Mouse (Mus musculus) heart, embryonic 10.5 days (tissue): ENCODE measurements at regions not wholly inside any gene's neighbourhood (a gene's known extent, or its start where the extent isn't known, plus 50 kb on each side); places are given as distances from the start of the nearest gene placed in this dataset.
"Not testable (repeated sequence)": the region's sequence is repeated elsewhere in the genome, so short reads cannot be mapped to it uniquely, and the experiment has no call there.

Source experiments
- DNase-seq: peaks from one replicate; pipeline ENCODE4 v3.0.0-alpha.2; 2017; ENCODE audit warnings: low spot score
- H3K27ac ChIP-seq: fragments of 300-500 bp; sonication (generic); 2 replicates; pipeline ENCODE4 v1.5.1; 2016; ENCODE audit warnings: mild to moderate bottlenecking
- H3K27me3 ChIP-seq: fragments of 300-500 bp; sonication (generic); 2 replicates; pipeline ENCODE4 v1.6.1; 2016; ENCODE audit warnings: mild to moderate bottlenecking; ENCODE audit not compliant: poor library complexity, insufficient read depth, severe bottlenecking
- H3K36me3 ChIP-seq: fragments of 300-500 bp; sonication (generic); 2 replicates; pipeline ENCODE4 v1.6.1; 2016; ENCODE audit warnings: mild to moderate bottlenecking, moderate library complexity
- H3K4me1 ChIP-seq: fragments of 300-500 bp; sonication (generic); 2 replicates; pipeline ENCODE4 v1.6.1; 2016; ENCODE audit warnings: mild to moderate bottlenecking
- H3K4me3 ChIP-seq: fragments of 300-500 bp; sonication (generic); 2 replicates; pipeline ENCODE4 v1.5.1; 2016; ENCODE audit warnings: mild to moderate bottlenecking, moderate library complexity
- H3K9me3 ChIP-seq: fragments of 300-500 bp; sonication (generic); 2 replicates; pipeline ENCODE4 v1.6.1; 2016; ENCODE audit warnings: mild to moderate bottlenecking, moderate library complexity
- WGBS: fragments of 180-500 bp; shearing (Covaris S2); methylation state at CpG from one replicate; pipeline ENCODE4 v1.1.7; 2016; 5-methylcytosine and 5-hydroxymethylcytosine counted together

- Histone ChIP-seq H3K36me3 (no peaks in the 10 kb centered on the region), H3K9me3 (no peaks in the 10 kb centered on the region), H3K27me3 (no peaks in the 10 kb centered on the region), H3K27ac (no peak overlapping the region), H3K4me1 (peaks cover 14% of the 10 kb centered on the region; the same call in 1 of the 2 replicates), H3K4me3 (no peak overlapping the region)
- DNase-seq = no peak
- 79% methylated on average over 5 of the region's 5 CpGs for WGBS
Observed at GRCm38 (mm10) chr3:84390769-84391168, 84.1 kb upstream of the Trim2 start.

GRCm38 (mm10) chr3:84388486-84388885 is 81.8 kb upstream of the Trim2 start:
- H3K27me3 ChIP-seq = peaks cover 14% of the 10 kb centered on the region
- H3K4me3 ChIP-seq = no peak overlapping the region
- 86% methylated on average over 6 of the region's 6 CpGs for WGBS
- H3K4me1 ChIP-seq = peaks cover 13% of the 10 kb centered on the region
- H3K36me3 ChIP-seq = no peaks in the 10 kb centered on the region
- no peak overlapping the region for H3K27ac ChIP-seq
- DNase-seq = no peak
- H3K9me3 ChIP-seq = no peaks in the 10 kb centered on the region

- 74% methylated on average over 5 of the region's 5 CpGs for WGBS
- H3K27ac ChIP-seq = peak overlapping the region; percentile 23; the same call in 1 of the 2 replicates
- H3K27me3 ChIP-seq = peaks cover 25% of the 10 kb centered on the region
- no peaks in the 10 kb centered on the region for H3K9me3 ChIP-seq
- H3K4me1 ChIP-seq = peaks cover 34% of the 10 kb centered on the region
- no peaks in the 10 kb centered on the region for H3K36me3 ChIP-seq
- no peak overlapping the region for H3K4me3 ChIP-seq
- DNase-seq = no peak
Observed at GRCm38 (mm10) chr3:84385656-84386055, 79.0 kb upstream of the Trim2 start.

DNA sequence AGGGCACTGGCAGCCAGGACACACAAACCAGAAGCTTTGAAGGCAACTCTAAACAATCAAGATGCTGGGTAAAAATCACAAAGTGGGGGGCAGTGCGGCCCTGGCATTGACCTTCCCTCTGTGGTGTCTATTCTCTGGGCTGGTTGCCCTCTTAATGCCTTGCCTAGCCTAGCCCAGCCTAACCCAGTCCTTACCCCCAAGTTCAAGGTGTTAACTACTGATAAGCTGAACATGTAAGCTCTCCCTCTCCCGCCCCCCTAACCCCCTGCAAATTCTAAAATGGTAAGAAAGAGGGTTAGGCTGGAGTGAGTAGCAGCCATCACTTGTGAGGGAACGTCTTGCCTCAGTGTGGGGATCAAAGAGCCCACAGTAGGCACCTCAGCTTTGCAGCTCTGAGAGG is 76.9 kb upstream of the Trim2 start:
- WGBS = 56% methylated on average over 3 of the region's 3 CpGs
- DNase-seq = no peak
- H3K4me1 ChIP-seq = peaks cover 34% of the 10 kb centered on the region

DNA sequence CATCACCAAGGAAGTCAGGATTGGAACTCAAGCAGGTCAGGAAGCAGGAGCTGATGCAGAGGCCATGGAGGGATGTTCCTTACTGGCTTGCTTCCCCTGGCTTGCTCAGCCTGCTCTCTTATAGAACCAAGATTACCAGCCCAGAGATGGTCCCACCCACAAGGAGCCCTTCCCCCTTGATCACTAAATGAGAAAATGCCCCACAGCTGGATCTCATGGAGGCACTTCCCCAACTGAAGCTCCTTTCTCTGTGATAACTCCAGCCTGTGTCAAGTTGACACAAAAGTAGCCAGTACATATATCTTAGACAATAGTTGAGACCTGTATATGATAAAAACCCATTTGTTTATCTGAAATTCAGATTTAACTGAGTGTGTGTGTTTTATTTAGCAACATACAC is 76.4 kb upstream of the Trim2 start:
- peaks cover 38% of the 10 kb centered on the region for H3K27me3 ChIP-seq
- H3K36me3 ChIP-seq, H3K9me3 ChIP-seq, DNase-seq, H3K4me3 ChIP-seq, H3K27ac ChIP-seq: not testable (repeated sequence)
- peaks cover 34% of the 10 kb centered on the region for H3K4me1 ChIP-seq

More for the DNA sequence above, 76.9 kb upstream of the Trim2 start:
- H3K4me3 ChIP-seq = no peak overlapping the region
- peaks cover 38% of the 10 kb centered on the region for H3K27me3 ChIP-seq
- H3K27ac ChIP-seq = no peak overlapping the region
- no peaks in the 10 kb centered on the region for H3K9me3 ChIP-seq
- no peaks in the 10 kb centered on the region for H3K36me3 ChIP-seq

DNA sequence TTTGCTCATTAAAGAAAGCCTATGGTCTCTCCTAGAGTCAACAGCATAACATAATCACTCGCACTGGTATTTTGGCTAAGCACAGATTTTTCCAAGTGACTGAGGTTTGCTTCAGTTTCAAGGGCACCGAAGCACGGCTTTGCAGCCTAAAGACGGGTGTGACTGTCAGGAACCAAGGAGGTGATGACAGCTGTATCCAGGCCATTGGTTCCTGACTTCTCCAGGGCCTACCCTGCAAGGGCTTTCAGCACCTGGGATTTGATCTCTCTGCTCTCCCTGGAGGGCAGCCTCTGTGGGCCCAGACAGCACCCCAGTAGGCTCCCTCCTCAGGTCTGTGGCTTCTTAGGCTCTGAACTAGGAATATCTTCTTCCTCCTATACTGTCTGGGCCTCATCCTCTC is 75.3 kb upstream of the Trim2 start:
- peak; percentile 85 for DNase-seq
- Histone ChIP-seq H3K36me3 (no peaks in the 10 kb centered on the region), H3K27me3 (peaks cover 38% of the 10 kb centered on the region), H3K4me1 (peaks cover 34% of the 10 kb centered on the region), H3K27ac (peak overlapping the region; percentile 60; the same call in 1 of the 2 replicates), H3K4me3 (no peak overlapping the region), H3K9me3 (no peaks in the 10 kb centered on the region)
- WGBS = 22% methylated on average over 4 of the region's 4 CpGs

GRCm38 (mm10) chr3:84378987-84379556 is 72.4 kb upstream of the Trim2 start:
- H3K4me3 ChIP-seq = no peak overlapping the region
- WGBS = 71% methylated on average over 4 of the region's 4 CpGs
- DNase-seq = no peak
- H3K4me1 ChIP-seq = peaks cover 35% of the 10 kb centered on the region
- no peaks in the 10 kb centered on the region for H3K9me3 ChIP-seq
- H3K27ac ChIP-seq = no peak overlapping the region
- H3K27me3 ChIP-seq = peaks cover 29% of the 10 kb centered on the region; the same call in 1 of the 2 replicates
- no peaks in the 10 kb centered on the region for H3K36me3 ChIP-seq

GRCm38 (mm10) chr3:84376510-84376909 is 69.8 kb upstream of the Trim2 start:
- Histone ChIP-seq H3K27me3 (peaks cover 21% of the 10 kb centered on the region; the same call in 1 of the 2 replicates), H3K9me3 (no peaks in the 10 kb centered on the region), H3K27ac (peak overlapping the region; percentile 23; the same call in 1 of the 2 replicates), H3K4me1 (peaks cover 17% of the 10 kb centered on the region), H3K36me3 (no peaks in the 10 kb centered on the region), H3K4me3 (no peak overlapping the region)
- no peak for DNase-seq
- 51% methylated on average over 2 of the region's 2 CpGs for WGBS

DNA sequence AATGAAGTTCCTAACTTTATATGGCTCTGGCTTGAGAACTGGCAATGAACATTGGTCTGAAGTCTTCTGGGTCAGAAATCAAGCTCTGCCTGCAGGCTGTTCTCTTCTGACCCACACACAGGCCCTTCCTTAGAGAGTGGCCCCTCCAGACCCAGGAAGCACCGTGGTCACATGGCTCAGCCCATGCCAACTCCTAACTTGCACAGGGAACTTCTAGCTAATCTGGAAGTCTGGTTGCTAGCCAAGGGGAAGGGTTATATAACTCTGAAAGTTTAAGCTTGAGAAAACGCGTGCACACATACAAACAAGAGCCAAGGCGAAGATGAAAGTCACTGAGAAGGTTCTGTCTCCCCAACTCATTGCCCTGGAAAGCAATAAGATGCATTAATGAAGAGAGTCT is 69.2 kb upstream of the Trim2 start:
- DNase-seq = no peak
- peaks cover 11% of the 10 kb centered on the region for H3K4me1 ChIP-seq

GRCm38 (mm10) chr3:84371842-84372241 is 65.2 kb upstream of the Trim2 start:
- Histone ChIP-seq H3K4me3 (no peak overlapping the region), H3K36me3 (no peaks in the 10 kb centered on the region), H3K27ac (no peak overlapping the region), H3K27me3 (no peaks in the 10 kb centered on the region), H3K4me1 (peaks cover 11% of the 10 kb centered on the region), H3K9me3 (no peaks in the 10 kb centered on the region)
- DNase-seq = no peak
- 88% methylated on average over 4 of the region's 4 CpGs for WGBS

More for the DNA sequence above, 69.2 kb upstream of the Trim2 start:
- no peaks in the 10 kb centered on the region for H3K9me3 ChIP-seq
- H3K4me3 ChIP-seq = no peak overlapping the region
- no peak overlapping the region for H3K27ac ChIP-seq
- no peaks in the 10 kb centered on the region for H3K36me3 ChIP-seq
- 81% methylated on average over 4 of the region's 4 CpGs for WGBS
- H3K27me3 ChIP-seq = peaks cover 14% of the 10 kb centered on the region; the same call in 1 of the 2 replicates

GRCm38 (mm10) chr3:84367145-84367740 is 60.6 kb upstream of the Trim2 start:
- no peak for DNase-seq
- Histone ChIP-seq H3K27me3 (no peaks in the 10 kb centered on the region), H3K9me3 (no peaks in the 10 kb centered on the region), H3K27ac (no peak overlapping the region), H3K36me3 (no peaks in the 10 kb centered on the region), H3K4me3 (no peak overlapping the region), H3K4me1 (no peaks in the 10 kb centered on the region)
- WGBS = 82% methylated on average over 6 of the region's 6 CpGs

DNA sequence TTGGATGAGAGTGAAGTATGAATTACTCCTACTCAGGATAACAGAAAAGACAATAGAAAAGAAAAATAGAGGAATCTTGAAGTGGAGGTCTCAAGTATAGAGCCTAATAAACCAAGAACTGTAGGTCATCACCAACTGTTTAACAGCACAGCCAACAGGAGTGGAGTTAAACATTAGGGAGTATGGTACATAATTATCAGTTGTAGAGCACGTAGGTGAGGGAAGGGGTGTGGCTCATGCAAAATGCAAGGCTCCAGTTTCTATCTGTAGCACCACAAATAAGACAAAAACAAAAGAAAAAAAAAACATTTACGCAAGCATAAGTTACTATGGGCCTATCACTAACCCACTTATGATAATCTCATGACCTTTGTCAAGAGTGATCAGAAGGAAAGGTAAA is 52.0 kb upstream of the Trim2 start:
- Histone ChIP-seq H3K4me1 (0 out of 2 replicates have a peak, but pooled peaks cover 3% of the 10 kb centered on the region), H3K27me3 (0 out of 2 replicates have a peak, but pooled peaks cover 16% of the 10 kb centered on the region), H3K36me3 (no peaks in the 10 kb centered on the region), H3K4me3 (no peak overlapping the region), H3K27ac (no peak overlapping the region), H3K9me3 (no peaks in the 10 kb centered on the region)
- DNase-seq = no peak
- WGBS = 83% methylated on average over 2 of the region's 2 CpGs

DNA sequence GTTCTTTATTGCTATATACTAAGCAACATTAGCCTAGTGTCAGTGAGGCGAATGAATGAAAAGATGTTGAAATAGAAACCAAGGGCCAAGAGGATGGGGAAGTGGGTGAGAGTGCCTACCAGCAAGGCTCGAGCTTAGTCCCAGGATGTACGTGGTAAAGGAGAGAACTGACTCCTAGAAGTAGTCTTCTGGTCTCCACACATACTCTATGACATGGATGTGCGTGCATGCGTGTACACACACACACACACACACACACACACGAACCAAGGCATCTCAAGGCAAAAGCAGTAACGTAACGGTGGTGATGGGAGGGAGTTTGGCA is 50.0 kb upstream of the Trim2 start:
- Histone ChIP-seq H3K4me1 (0 out of 2 replicates have a peak, but pooled peaks cover 3% of the 10 kb centered on the region), H3K27me3 (peaks cover 26% of the 10 kb centered on the region), H3K9me3 (no peaks in the 10 kb centered on the region), H3K36me3 (no peaks in the 10 kb centered on the region), H3K27ac (no peak overlapping the region), H3K4me3 (no peak overlapping the region)
- 94% methylated on average over 8 of the region's 8 CpGs for WGBS
- no peak for DNase-seq
